Mouse (Mus musculus): Measurements from ENCODE around the gene Cnr2.

- no peak for TF ChIP-seq POLR2A (IDR thresholded peaks at IDR 0.05; ENCODE audit: low read depth, low read length)
- TF ChIP-seq CTCF (IDR thresholded peaks at IDR 0.05; ENCODE audit: extremely low read depth, insufficient read depth, insufficient read length, insufficient replicate concordance) = no peak
These were observed 23.2 kb upstream of the Cnr2 start for GRCm38 (mm10) chr4:135872015-135872414.
